Mouse (Mus musculus) right cerebral cortex, postnatal 10 days (tissue): ENCODE data around the gene Myt1.

ENCODE experiments used
- DNase-seq, 2 experiments: peaks; one replicate each; pipeline ENCODE4 v3.0.0; 2021; ENCODE audit warnings: low spot score in 2 of 2

Myt1 gene

DNA sequence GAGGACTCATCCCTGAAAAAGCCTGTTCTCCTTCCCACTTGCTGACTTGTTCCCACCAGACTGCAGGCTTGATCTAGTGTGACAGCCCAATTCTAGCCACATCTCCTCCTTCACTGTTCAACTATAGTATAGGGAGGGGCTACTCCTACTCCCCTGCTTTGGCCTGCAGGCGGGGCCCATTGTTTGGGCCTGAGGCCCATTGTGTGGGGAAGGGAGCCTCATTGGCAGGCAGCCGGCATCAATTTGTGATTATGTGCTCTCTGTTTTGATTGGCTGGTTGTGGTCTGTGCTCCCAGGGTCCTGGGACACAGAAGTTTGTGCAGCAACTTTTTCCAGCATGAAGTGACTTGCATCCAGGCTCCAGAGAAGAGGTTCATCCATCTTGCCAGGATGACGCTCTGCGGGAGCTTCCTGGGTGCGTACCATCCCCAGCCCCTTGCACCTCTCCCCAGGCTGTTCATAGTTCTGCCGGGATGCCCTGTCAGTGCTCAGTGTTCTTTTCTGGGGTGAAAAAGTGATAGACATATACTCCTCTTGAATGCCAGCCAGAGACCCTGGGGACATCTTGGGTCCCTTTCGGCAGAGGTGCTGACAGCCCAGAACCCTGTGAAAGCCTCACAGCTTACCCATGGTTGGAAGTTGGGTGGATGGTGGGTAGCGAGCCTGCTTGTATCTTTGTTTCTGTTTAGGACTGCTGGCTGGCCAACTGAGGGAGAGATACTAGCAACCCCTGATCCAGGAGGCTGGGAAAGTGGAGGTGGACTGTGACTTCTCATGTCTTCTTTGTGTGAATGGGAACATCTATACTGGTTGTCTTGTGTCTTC lies at the start of gene Myt1:
TSS of gene Myt1 (plus strand) at position 327 of the 825 bp plus-strand sequence.
- DNase-seq, result no peak

DNA sequence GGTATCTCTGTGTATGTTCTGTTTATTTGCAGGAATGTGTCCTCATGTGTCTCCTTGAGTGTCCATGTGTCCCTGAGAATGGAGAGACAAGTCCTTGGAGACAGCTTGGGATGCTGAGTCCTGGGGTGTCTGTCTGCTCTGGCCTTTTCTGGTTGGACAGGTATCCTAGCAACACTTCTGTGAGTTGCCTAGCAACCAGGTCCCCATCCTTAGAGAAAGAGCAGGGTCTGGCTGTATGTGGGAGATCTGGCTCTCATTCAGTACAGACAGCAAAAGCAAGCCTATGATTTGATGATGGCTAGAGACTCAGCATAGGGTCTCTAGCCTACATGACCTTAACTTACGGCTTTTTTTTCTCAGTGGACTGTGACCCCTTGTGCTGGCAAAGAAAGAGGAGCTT lies 49.4 kb upstream of the Myt1 start:
- DNase-seq, result peak; percentile 67 to 88

DNA sequence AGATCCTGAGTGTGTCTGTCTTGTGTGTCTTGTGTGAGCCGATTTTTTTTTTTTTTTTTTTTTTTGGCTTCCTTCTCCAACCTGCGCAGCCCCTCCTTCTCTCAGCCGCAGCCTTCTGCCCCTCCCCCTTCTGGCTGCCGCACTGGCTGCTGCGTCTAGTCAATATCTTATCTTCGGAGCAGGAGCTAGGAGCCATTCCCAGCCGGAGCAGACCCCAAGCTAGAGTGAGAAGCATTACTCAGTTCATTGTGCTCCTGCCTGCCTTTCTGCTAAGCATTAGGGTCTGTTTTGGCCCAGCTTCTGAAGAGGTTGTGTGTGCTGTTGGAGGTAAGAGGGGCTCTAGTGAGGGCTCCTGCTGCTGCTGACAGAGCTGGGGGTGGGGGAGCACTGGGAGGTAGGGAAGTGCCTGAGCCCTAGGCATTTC lies 48.2 kb upstream of the Myt1 start, which contains the start of gene Oprl1:
TSS of gene Oprl1 (plus strand) at position 114 of the 424 bp plus-strand sequence.
- DNase-seq, result peak; percentile 86

DNA sequence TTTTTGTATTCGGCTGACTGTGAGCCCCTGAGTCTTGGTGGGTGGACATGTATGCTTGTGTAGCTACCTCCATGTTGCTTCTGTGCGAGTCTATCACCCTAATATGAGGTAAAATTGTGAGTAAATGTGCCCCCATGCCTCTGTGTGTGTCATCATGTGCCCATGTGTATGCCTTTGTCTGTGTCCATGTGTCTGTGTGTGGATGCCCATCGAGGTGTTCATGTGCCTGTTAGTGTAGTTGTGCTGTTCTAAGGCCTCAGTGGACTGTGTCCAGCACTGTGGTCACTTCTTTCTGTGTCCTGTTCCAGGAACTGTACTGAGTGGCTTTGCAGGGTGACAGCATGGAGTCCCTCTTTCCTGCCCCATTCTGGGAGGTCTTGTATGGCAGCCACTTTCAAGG lies 47.8 kb upstream of the Myt1 start:
- no peak for DNase-seq

DNA sequence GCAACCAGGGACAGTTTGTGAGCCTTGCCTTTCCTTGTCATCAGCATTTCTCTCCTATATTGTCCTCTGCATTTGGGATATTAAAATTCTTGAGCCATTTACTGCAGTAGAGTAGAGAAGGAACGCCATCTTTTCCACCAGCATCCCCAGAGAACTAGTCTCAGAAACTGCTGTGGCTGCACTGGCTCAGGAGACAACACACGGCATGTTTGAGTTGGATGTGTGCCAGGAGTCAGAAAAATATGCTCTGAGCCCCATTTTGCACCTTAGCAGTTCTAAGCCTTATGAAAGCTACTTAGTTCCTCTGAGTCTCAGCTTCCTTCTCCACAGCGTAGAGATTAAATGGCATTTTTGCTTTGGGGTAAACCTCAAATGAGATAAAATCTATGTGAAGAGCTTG lies 46.1 kb upstream of the Myt1 start:
- DNase-seq, result no peak

DNA sequence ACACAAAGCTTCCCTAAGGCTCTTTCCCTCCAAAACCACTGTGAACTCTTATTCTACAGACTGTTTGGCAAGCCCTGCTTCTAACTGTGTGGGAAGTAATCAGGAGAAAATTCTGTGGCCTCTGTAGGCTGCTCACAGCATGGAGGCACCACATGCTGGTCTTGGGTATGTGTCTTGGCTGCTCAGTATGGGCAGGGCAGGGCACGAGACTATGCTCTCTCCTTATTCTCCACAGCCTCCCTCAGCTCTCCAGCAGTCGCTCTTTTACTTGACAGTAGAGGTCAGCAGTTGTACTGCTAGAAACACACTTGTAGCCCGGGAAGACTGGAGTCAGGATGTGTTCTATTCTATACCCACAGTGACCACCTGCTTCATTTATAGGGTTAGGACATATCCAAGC lies 43.1 kb upstream of the Myt1 start:
- DNase-seq, result no peak

DNA sequence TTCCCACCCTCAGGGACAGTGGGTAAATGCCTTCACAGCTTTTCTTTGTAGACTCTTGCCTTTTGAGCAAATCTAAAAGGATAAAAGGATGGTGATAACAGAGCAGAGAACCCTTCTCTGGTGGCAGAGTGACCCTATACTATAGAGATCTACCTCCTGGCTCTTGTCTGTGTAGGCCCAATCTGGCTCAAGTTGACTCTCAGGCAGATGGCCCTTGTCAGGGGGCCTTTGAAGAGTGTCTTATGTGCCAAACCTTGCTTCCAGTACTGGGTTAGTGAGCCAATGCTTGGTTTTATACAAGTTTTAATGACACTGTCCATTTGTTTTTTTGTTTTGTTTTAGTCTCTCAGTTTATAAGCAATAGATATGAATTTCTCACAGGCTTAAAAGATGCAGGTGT lies 41.9 kb upstream of the Myt1 start:
- no peak for DNase-seq

DNA sequence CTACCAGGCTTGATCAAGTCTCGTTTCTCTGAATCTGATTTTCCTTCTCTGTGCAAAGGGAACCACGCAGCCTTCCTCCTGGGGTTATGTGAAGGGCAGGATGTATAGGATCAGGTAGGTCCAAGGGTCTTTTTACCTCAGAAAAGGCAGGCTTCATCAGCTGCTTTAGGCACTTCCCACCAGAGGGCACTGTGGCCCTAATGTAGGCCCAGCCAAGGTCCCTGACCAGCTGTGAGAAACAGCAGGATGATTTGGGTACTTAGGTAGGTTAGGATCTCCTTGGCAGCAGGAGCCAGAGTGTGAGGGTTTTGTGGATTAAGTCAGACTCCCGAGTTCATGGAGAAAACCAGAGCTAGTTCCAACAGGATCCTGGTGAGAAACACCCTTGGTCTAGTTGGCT lies 40.9 kb upstream of the Myt1 start:
- peak in 1 of 2 experiments; percentile 54 for DNase-seq

DNA sequence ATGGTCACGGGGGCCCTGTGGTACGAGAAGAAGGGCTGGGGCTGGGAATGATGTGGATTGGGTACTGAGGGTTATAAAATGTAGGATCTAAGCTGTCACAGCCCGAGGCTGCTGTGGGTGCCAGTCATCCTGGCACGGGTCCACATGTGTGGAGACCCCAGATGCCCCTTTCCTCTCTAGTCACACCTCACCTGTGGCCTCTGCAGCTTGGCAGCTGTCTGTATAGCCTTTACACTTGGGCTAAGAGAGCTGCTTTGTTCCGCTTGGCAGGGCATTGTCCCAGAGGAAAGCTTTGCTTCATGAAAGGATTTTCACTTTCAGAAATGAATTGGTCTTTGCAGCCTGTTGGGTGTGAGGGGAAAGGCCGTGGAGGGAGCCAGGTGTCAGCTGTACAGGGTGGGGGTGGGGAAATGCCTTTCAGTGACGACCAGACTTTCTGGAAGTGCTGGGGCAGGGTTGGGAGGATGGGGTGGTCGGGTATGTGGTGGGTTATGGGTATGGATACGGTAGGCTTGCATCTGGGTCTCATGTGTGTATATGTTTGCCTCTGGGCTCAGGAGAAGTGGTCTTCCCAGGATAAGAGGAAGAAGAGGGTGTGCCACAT lies 35.4 kb upstream of the Myt1 start:
- peak in 1 of 2 experiments; percentile 25 for DNase-seq

DNA sequence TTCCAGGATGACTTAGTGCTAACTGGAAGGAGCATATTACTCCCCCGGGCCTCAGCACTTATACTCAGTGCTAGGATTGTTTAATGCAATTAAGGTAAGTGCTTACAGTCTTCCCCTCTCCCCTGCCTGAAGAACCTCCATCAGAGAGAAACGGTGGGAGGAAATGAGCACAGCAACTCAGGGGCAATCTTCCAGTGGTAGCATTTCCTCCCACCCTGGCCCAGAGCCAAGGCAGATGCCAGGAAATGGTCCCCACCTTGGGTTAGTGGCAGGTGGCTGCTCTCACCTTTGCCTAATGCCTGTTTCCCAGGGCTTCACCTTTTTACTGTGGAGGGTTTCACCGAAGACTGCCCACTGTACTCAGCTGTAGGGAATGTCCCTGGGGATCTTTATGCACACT lies 33.1 kb upstream of the Myt1 start:
- DNase-seq, result no peak

DNA sequence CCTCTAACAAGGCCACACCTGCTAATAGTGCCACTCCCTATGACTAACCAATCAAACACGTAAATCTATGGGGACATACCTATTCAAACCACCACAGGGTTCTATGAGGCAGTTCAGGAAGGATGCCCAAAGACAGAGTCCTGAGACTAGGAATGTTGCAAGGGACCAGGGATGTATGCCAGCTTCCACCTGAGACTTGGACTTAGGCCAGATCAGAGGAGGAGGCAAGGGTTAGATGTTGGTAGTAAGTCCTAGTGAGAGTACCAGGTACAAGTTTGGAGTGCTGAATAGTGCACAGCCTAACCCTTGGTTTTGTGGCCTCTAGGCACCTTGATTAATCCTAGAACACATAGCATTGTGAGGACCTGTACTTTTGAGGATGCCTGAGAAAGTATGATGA lies 10.5 kb upstream of the Myt1 start:
- no peak for DNase-seq

DNA sequence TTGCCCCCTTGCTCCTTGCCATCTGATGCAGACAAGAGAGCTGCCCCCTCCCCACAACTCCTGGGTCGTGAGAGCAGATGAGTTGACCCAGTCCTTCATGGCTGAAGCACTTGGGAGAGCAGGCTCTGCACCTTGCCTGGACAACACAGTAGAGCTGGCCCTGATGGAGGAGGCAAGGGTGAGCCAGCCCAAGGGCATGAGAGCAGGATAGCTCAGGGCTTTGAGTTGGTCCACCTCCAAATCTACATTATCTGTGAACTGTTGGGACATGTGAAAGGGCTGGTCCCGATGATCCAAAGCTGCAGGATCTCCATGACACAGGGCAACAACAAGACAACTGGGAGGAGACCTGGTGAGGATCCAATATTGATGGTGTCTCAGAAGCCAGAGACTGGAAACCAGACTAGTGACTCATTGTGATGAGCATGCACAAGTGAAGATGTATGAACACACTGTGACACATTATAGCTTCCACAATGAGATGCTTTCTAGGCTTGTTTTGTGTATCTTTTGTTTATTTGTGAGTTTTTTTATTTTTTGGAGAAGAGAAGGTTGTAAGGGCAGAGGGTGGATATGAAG lies 4.9 kb upstream of the Myt1 start:
- DNase-seq, result no peak

DNA sequence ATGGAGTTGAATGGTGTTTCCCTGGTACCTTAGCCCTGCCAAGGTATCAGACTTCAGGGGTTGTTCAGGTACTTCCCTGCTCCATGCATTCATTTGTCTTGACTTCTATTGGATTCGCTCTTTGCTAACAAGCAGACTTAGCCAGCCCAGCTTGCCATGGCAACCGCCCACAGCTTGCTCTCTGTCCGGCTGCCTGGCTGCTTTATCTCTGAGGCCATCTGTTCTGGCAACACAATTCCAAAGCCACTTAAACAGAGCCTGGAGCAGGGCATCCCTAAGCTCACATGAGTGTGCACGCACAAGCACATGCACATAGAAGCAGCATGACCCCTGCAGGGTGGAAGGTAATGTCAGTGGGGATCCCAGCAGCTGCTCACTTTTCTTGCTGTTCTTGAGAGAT lies 4.1 kb upstream of the Myt1 start:
- DNase-seq, result peak; percentile 74 to 89

DNA sequence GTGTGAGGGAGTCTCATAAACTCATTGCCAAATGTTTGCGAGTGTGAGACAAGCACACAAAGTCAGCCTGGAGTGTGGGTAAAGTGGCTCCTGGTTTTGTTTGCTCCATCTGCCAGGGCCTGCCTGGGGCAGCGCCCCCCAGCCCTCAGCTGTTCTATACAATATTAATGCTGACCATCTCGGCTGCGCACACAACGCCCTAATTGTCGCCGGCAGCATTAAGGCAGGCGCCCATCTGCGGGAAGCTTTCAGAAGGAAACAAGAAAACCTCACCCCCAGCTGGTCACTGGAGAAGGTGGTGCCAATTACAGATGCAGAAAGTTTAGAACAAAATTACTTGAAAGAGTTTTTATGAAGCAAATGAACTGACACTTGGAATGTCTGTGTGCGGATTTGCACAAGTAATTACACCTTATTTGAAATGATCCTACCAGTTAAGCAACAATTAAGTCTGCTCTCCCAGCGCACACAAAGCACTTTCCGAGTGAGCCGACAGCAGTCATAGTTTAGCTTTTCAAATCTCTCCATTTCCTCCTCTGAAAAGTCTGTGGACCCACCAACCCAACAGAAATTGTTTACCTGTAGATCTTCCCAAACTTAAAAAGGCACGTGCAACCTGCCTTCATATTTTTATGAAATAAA lies 875 bp downstream of the Myt1 start:
- peak in 1 of 2 experiments; percentile 45 for DNase-seq

DNA sequence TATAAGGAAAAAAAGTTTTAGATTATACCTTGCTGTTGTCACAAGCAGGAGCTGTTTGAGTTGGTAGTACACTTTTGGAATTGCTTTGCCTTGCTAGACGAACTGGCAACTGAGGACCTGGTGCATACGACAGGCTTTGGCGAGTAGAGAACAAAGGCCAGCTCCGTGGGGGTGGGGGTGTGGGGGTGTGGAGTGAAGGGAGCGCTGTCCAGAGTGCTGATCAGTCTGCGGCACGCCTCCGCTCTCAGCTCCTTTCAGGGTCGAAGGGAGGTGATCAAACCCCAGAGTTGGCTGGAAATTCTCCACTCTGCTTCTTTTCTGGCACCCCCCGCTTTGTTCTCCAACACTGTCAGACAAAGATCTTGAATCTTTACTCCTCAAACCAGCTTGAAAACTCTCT lies 1.5 kb downstream of the Myt1 start:
- peak; percentile 62 to 70 for DNase-seq

DNA sequence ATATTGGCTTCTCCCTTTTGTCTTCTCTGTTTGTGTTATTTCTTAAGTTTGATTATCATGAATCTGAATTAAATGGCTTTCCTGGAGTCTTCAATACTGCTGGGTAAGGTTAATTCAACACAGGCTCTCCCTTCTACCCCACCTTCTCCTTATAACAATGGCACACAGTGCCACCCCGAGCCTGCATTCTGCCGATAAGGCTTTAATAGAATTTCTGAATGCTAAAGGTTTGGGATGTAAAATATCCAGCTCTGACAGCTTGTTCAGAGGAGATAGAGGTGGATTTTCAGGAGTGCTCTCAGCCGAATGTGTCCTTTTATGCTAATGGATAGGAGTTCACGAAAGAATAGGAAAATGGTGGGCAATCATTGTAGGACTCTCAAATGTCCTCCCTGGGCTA lies 2.1 kb downstream of the Myt1 start:
- DNase-seq, result no peak

DNA sequence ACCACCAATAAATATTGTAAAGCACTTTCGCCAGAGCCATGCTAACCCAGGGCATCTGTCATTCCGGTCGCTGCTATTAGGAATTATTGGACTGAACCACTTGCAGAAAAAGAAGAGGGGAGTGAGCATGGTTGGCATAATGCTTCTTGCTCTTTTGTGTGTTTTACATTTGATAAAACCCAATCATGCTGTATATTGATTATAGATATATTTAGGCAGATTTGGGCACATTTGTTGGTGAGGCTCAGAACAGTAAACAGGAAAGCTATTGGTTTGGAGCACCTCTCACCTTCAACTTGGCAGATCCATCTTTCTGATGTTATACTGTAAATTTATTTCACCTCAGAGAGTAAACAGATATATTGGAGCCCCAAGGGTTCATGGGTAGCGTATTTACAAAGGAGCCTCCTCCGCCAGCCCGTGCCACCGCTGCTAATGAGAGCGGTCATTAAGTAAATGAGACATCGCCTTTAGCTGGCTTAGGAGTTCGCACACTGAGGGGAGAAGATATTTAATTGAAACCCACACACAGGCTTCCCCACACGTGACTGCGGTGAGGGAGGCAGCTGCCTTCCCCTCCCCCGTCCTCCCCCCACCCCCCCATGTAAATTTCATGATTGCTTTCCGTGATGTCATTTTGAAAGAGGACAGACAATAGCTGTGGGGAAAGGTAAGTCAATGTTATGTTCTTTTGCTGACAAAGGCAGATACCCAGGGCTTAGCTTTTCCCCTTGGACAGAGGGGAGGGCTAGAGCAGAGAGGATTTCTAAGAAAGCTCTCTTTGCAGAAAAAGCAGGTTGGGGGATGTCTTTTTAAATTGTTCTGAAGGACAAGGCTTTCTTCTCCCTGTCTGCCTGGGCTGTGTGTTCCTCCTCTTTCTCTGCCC lies 3.8 kb downstream of the Myt1 start:
- peak; percentile 56 to 60 for DNase-seq

DNA sequence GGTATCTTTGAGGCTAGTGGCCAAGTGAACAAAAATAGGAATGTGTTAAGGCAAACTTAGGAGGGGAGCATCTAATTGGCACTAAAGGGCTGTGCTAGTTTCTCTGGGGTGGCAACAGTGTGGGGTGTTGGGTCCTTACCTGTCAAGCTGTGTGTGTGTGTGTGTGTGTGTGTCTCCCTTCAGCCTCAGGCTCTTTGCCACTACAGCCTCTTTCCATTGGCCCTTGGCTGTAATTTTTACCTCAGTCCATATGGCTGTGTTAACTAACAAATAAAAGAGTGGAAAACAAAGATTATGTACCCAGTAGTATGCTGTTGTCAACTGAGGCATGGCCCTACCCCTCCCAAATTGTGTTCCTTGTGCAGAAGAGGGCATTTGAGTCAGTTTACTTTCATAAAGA lies 5.3 kb downstream of the Myt1 start:
- DNase-seq, result no peak

DNA sequence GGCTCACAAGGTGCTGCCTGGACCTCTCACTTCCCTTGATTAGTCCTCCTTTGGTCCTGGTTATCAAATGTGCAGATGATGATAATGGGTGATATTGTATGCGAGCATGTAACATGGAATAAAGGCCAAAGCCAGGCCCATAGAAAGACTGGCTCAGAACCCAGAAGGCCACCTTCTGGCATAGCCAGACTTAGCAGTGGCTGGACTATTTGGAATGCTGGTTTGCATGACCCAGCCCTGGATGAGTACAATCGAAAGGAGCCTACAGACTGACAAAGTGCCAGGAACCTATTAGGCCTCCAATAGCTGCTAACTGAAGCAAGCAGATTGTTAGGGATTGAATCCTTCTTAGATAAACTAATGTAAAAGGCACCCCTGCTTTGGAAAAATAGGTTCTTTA lies 6.3 kb downstream of the Myt1 start:
- no peak for DNase-seq

DNA sequence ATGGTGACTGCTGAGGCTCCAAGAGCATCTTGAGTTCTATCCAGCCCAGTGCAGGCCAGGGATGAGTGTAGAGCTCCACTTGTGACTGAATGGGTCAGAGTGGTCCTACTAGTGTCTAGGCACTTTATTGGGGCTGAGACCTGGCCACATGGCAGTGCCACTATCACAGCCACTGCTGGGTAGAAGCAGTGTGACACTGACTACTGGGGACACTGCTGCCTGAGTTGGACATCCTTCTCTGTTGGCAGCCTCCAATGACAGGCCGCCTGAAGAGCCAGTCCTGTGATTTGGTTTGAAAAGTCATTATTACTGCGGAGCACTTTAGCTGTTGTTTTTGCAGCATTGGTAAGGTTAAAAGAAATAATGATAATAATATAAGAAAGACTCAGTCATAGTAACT lies 10.1 kb downstream of the Myt1 start:
- no peak for DNase-seq

DNA sequence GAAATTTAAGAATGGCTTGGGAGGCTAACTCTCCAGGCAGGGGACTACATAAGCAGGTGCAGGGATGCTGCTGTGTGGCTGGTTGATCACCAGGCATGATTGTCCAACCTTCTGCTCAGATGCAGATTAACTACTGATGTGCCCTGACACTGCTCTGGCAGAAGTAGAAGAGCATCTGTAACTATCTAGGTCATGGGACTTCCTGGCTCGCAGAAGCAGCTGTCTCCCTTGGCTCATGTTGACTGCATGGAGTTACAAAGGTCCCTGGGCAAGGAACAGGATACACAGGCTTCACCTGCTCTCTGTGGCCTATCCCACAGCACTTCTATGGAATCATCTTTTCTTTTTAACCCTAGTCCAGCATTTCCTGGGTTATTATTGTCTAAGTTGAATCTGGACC lies 12.7 kb downstream of the Myt1 start:
- DNase-seq, result no peak

DNA sequence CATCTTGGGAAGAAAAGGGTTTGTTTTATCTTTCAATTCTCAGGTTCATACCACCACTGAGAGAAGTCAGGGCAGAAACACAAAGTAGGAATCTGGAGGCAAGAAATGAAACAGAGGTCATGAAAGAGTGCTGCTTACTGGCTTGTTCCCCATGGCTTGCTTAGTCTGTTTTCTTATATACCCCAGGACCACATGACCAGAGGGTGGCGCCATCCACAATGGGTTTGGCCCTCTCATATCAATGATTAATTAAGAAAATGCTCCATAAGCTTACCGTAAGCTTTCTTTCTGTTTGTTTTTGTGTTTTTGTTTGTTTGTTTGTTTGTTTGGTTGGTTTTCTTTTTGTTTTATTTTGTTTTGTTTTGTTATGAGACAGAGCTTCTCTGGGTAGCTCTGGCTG lies 14.6 kb downstream of the Myt1 start:
- no peak for DNase-seq
